Mouse (Mus musculus) small intestine, adult 2 months (tissue): Measurements from ENCODE around the gene Gm21188. TPM values are rescaled to one million over a fixed set of nuclear protein-coding genes. Genes with fewer than 3 reads are reported as not detected.
"Not testable (repeated sequence)": the region's sequence is repeated elsewhere in the genome, so short reads cannot be mapped to it uniquely, and the experiment has no call there.

Source experiments
- H3K27ac ChIP-seq: fragments of 200-500 bp; 2 replicates; pipeline ENCODE4 v1.5.1; 2012; ENCODE audit warnings: low read depth, low read length, control low read depth, inconsistent platforms; ENCODE audit not compliant: insufficient read depth
- H3K27me3 ChIP-seq: fragments of 200-500 bp; 2 replicates; pipeline ENCODE4 v1.6.1; 2012; ENCODE audit warnings: mild to moderate bottlenecking, moderate library complexity, low read length, inconsistent platforms; ENCODE audit not compliant: control insufficient read depth, insufficient read depth
- H3K36me3 ChIP-seq: fragments of 200-500 bp; 2 replicates; pipeline ENCODE4 v1.6.1; 2012; ENCODE audit warnings: mild to moderate bottlenecking, low read length, control low read depth, inconsistent platforms; ENCODE audit not compliant: control insufficient read depth, insufficient read depth
- H3K4me1 ChIP-seq: fragments of 200-500 bp; 2 replicates; pipeline ENCODE4 v1.6.1; 2012; ENCODE audit warnings: low read length, inconsistent platforms, mixed read lengths; ENCODE audit not compliant: control insufficient read depth, insufficient read depth, insufficient read length
- H3K4me3 ChIP-seq: fragments of 200-500 bp; 2 replicates; pipeline ENCODE4 v1.5.1; 2012; ENCODE audit warnings: low read depth, mild to moderate bottlenecking, control low read depth, inconsistent platforms, low read length, moderate library complexity
- WGBS: fragments of 180-500 bp; shearing (Covaris S2); methylation state at CpG from one replicate; pipeline ENCODE4 v1.1.7; 2018; 5-methylcytosine and 5-hydroxymethylcytosine counted together
- polyA plus RNA-seq: library from polyadenylated mRNA; depleted of rRNA; stranded (reverse); fragments of >200 nt; gene quantifications from 2 replicates; pipeline ENCODE4 v1.2.3, GENCODE M21; 2012

Gene Gm21188
- polyA plus RNA-seq, 1 experiment, result 0.05 TPM

DNA sequence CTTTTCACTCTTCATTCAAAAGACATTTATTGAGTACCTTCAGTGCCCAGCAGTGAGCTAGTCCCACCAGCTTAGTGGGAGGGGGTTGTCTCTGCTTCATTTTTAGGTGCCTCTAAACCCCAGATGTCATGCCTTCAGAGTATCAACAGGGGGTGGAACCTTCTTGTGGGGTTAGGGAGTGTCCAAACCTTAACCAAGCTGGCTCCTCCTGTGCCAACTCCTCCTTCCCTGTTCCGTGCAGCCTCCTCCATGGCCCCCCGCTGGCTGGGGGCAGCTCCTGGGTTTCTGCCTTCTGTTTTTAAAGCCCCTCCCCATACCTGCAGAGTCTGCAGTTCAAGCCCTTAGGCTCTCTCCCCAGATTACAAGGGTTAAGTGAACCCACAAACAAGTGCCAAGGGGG is 3.8 kb downstream of the Gm21188 start:
- H3K27ac ChIP-seq, H3K4me1 ChIP-seq, H3K4me3 ChIP-seq, H3K36me3 ChIP-seq, H3K27me3 ChIP-seq: not testable (repeated sequence)
- no CpG with 5 or more reads among the region's 2 CpGs for WGBS

- not testable (repeated sequence) for H3K36me3 ChIP-seq, H3K4me1 ChIP-seq, H3K27ac ChIP-seq, H3K27me3 ChIP-seq, H3K4me3 ChIP-seq
- WGBS, result 4% methylated on average over 8 of the region's 40 CpGs
Measured at GRCm38 (mm10) chr13:120046422-120047209, 5.4 kb downstream of the Gm21188 start.

DNA sequence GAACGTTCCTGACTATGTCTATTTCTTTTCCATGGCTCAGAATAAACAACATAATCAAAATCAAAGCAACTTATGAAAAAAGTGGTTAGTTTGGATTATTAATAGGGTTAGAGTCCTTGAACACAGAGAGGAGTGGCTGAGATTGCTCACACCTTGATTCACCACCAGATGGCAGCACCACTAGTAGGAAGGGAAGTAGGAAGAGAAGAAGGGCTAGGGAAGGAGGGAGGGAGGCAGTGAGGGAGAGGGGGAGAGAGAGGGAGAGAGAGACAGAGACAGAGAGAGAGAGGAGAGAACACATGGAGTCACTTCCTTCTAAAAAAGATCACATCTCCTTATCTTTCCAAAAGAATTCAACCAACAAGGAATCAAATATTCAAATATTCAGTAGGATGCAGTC is 10.8 kb downstream of the Gm21188 start:
- H3K36me3 ChIP-seq, H3K4me1 ChIP-seq, H3K4me3 ChIP-seq, H3K27ac ChIP-seq, H3K27me3 ChIP-seq: not testable (repeated sequence)
- WGBS, result no CpG with 5 or more reads among the region's 1 CpGs

DNA sequence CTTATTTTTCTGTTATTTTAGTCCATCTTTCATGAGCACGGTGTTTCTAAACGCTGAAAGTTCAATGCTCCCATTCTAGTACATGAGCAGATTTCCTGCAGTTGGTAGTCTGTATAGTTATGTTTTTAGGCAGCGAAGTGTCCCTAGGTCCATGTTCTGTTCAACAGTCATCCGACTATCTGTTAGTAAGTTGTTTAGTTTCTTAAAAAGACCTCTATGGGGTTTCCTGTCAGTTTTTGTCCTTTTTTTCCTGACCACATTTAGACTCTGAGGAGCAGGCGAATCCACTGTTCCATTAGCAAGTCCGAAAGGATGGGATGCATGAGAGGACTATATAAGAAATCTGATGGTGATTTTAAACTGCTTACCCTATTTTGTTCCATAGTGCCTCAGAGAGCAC is 14.1 kb downstream of the Gm21188 start:
- not testable (repeated sequence) for H3K36me3 ChIP-seq, H3K4me3 ChIP-seq, H3K4me1 ChIP-seq, H3K27me3 ChIP-seq, H3K27ac ChIP-seq
- WGBS, result 12% methylated on average over 6 of the region's 6 CpGs

DNA sequence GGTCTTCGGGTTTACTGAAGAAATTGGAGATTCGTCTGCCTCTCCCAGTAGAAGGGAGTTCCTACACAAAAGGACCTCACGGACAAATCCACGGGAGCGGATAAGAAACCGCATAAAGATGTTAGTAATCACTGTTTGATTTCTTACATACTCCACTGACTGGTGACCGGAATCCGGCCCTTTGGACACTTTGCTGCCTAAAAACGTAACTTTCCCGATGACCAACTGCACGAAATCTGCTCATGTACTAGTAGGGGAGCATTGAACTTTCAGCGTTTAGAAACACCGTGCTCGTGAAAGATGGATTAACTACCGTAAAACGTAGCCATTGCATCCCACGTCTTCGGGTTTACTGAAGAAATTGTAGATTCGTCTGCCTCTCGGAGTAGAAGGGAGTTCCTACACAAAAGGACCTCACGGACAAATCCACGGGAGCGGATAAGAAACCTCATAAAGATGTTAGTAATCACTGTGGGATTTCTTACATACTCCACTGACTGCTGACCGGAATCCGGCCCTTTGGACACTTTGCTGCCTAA is 15.3 kb downstream of the Gm21188 start:
- not testable (repeated sequence) for H3K4me3 ChIP-seq, H3K27ac ChIP-seq, H3K36me3 ChIP-seq, H3K27me3 ChIP-seq, H3K4me1 ChIP-seq
- 5% methylated on average over 23 of the region's 25 CpGs for WGBS

DNA sequence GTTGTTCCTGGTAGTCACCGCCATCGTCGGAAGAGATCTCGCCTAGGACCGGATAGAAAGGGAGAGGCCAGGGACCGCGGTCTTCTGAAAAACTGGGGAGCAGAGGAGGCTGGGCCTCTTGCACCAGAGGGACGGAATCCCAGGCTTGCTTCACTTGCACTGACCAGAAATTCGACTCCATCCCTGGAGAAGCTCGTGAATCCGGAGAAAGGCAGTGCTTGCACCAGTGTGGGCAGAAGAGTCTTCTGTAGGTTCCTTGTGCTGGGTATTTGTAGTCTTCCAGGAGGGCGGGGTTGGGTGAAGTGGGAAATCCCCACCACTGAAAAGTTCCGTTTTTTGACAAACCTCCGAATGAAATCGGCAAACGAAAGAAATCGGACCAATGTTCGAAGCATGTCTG is 16.8 kb downstream of the Gm21188 start:
- H3K4me3 ChIP-seq, H3K27ac ChIP-seq, H3K27me3 ChIP-seq, H3K36me3 ChIP-seq, H3K4me1 ChIP-seq: not testable (repeated sequence)
- WGBS, result 5% methylated on average over 11 of the region's 18 CpGs

DNA sequence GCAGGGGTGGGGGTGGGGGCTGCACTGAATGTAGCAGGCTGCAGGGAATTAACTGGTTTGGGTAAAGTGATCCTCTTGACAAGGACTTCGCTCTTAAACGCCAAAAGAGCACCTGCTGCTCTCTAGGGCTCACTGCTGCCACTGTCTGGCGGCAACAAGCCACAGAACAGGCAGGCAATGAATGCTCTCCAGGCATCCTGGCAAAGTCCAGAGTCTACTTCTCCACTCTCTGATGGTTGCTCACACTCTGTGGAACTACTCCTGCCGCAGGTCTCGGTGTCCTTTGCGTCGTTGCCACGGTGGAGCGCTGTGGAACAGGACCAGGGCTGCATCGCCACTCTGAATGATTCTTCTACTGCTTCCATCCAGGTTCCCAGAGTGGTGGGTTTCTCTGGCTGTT is 17.4 kb downstream of the Gm21188 start:
- H3K27me3 ChIP-seq, H3K36me3 ChIP-seq, H3K4me3 ChIP-seq, H3K27ac ChIP-seq, H3K4me1 ChIP-seq: not testable (repeated sequence)
- 2% methylated on average over 3 of the region's 10 CpGs for WGBS

- not testable (repeated sequence) for H3K4me3 ChIP-seq, H3K27ac ChIP-seq, H3K4me1 ChIP-seq, H3K36me3 ChIP-seq, H3K27me3 ChIP-seq
- WGBS, result 4% methylated on average over 19 of the region's 19 CpGs
Measured at GRCm38 (mm10) chr13:120033516-120034190, 18.3 kb downstream of the Gm21188 start.

- not testable (repeated sequence) for H3K4me3 ChIP-seq, H3K4me1 ChIP-seq, H3K27me3 ChIP-seq, H3K36me3 ChIP-seq, H3K27ac ChIP-seq
- WGBS, result 6% methylated on average over 16 of the region's 16 CpGs
Measured at GRCm38 (mm10) chr13:120031676-120032075, 20.3 kb downstream of the Gm21188 start.

GRCm38 (mm10) chr13:120027368-120027767 is 24.6 kb downstream of the Gm21188 start:
- H3K4me1 ChIP-seq, H3K4me3 ChIP-seq: not testable (repeated sequence)
- 7% methylated on average over 11 of the region's 11 CpGs for WGBS

DNA sequence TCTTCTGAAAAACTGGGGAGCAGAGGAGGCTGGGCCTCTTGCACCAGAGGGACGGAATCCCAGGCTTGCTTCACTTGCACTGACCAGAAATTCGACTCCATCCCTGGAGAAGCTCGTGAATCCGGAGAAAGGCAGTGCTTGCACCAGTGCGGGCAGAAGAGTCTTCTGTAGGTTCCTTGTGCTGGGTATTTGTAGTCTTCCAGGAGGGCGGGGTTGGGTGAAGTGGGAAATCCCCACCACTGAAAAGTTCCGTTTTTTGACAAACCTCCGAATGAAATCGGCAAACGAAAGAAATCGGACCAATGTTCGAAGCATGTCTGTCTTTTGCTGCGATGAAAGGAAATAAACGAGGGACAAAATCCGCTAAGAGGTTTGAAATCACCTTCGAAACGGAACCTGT is 25.1 kb downstream of the Gm21188 start, which contains the start of gene Gm36079:
Gene Gm36079, minus strand, starts transcription at position 101 of the 400 bp plus-strand sequence.
- 0% methylated on average over 1 of the region's 17 CpGs for WGBS
- H3K27me3 ChIP-seq, H3K27ac ChIP-seq: not testable (repeated sequence)

More at GRCm38 (mm10) chr13:120027368-120027767, 24.6 kb downstream of the Gm21188 start:
- H3K27me3 ChIP-seq, H3K36me3 ChIP-seq, H3K27ac ChIP-seq: not testable (repeated sequence)

More for the DNA sequence above, 25.1 kb downstream of the Gm21188 start, which contains the start of gene Gm36079:
- H3K4me3 ChIP-seq, H3K4me1 ChIP-seq, H3K36me3 ChIP-seq: not testable (repeated sequence)
